Mouse (Mus musculus): ENCODE data around the gene Prkcb. TPM values are rescaled to one million over a fixed set of nuclear protein-coding genes. Genes with fewer than 3 reads are reported as not detected.
"Not testable (repeated sequence)": the region's sequence is repeated elsewhere in the genome, so short reads cannot be mapped to it uniquely, and the experiment has no call there.

Gene Prkcb
- 4.7 and 6.7 TPM in 2 replicates for polyA plus RNA-seq (2016; fragmentation: Nextera tagmentation; extraction: Ambion mirVana)

GRCm38 (mm10) chr7:122288605-122289242 lies at the start of gene Prkcb:
Gene Prkcb, plus strand, starts transcription at chr7:122288751.
- no peaks in the 10 kb centered on the region for H3K36me3 ChIP-seq
- 7% methylated on average over 42 of the region's 42 CpGs for WGBS
- no peak within 1 kb of the TSS for H3K27ac ChIP-seq
- peak within 1 kb of the TSS; percentile 69 for H3K4me3 ChIP-seq (replicated peaks)
- H3K27me3 ChIP-seq = peaks cover 48% of the 10 kb centered on the region
- H3K9me3 ChIP-seq = no peaks in the 10 kb centered on the region
- peak within 1 kb of the TSS; percentile 59 for H3K9ac ChIP-seq (replicated peaks)
- peak; percentile 80 for ATAC-seq (ENCODE audit: insufficient number of reproducible peaks, insufficient read depth, low FRiP score, low TSS enrichment, low read depth)
- peaks cover 25% of the 10 kb centered on the region for H3K4me1 ChIP-seq (replicated peaks)
- H3K4me2 ChIP-seq = peak within 1 kb of the TSS; percentile 97

DNA sequence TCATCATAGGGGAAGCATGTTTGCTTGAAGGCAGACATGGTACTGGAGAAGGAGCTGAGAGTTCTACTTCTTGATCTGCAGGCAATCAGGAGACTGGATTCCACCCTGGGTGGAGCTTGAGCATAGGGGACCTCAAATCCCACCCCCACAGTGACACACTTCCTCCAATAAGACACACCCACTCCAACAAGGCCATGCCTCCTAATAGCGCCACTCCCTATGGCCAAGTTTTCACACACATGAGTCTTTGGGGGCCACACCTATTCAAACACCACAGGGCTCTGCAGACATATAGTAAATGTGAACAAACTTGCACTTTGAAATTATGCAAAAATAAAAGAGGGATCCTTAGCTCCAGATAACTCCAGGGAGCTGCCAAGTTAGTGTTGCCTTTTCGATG lies 49.6 kb upstream of the Prkcb start:
- Histone ChIP-seq H3K27me3 (no peaks in the 10 kb centered on the region), H3K36me3 (no peaks in the 10 kb centered on the region)

GRCm38 (mm10) chr7:122240413-122241119 lies 48.0 kb upstream of the Prkcb start:
- Histone ChIP-seq H3K4me1 (replicated peaks) (no peaks in the 10 kb centered on the region), H3K4me3 (replicated peaks) (no peak overlapping the region), H3K27ac (no peak overlapping the region), H3K27me3 (no peaks in the 10 kb centered on the region), H3K36me3 (no peaks in the 10 kb centered on the region), H3K9me3 (no peaks in the 10 kb centered on the region), H3K9ac (replicated peaks) (no peak overlapping the region), H3K4me2 (no peak overlapping the region)
- ATAC-seq (ENCODE audit: insufficient number of reproducible peaks, insufficient read depth, low FRiP score, low TSS enrichment, low read depth) = no peak
- 86% methylated on average over 6 of the region's 6 CpGs for WGBS

More for the DNA sequence above, 49.6 kb upstream of the Prkcb start:
- no peaks in the 10 kb centered on the region for H3K9me3 ChIP-seq
- no peaks in the 10 kb centered on the region for H3K4me1 ChIP-seq (replicated peaks)
- WGBS = 95% methylated on average over 2 of the region's 2 CpGs
- no peak overlapping the region for H3K4me3 ChIP-seq (replicated peaks)
- H3K9ac ChIP-seq (replicated peaks) = no peak overlapping the region
- ATAC-seq (ENCODE audit: insufficient number of reproducible peaks, insufficient read depth, low FRiP score, low TSS enrichment, low read depth) = no peak
- H3K27ac ChIP-seq = no peak overlapping the region
- no peak overlapping the region for H3K4me2 ChIP-seq

- WGBS = 43% methylated on average over 1 of the region's 1 CpGs
Measured at GRCm38 (mm10) chr7:122242260-122242659, 46.3 kb upstream of the Prkcb start.

DNA sequence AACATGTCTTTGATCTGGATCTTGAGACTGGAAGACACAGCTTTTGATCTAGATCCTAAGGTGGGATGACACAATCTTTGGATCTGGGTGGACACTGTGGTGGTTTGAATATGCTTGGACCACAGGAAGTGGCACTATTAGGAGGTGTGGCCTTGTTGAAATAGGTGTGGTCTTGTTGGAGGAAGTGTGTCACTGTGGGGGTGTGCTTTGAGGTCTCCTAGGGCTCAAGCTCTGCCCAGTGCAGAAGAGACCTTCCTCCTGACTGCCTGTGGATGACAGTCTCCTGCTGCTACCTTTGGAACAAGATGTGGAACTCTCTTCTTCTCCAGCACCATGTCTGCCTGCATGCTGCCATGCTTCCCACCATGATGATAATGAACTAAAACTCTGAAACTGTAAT lies 45.8 kb upstream of the Prkcb start:
- ATAC-seq (ENCODE audit: insufficient number of reproducible peaks, insufficient read depth, low FRiP score, low TSS enrichment, low read depth); H3K4me3 ChIP-seq (replicated peaks): not testable (repeated sequence)

More at GRCm38 (mm10) chr7:122242260-122242659, 46.3 kb upstream of the Prkcb start:
- H3K4me2 ChIP-seq = no peak overlapping the region
- no peak for ATAC-seq (ENCODE audit: insufficient number of reproducible peaks, insufficient read depth, low FRiP score, low TSS enrichment, low read depth)
- no peaks in the 10 kb centered on the region for H3K9me3 ChIP-seq
- no peak overlapping the region for H3K4me3 ChIP-seq (replicated peaks)
- H3K4me1 ChIP-seq (replicated peaks) = no peaks in the 10 kb centered on the region
- H3K27ac ChIP-seq = no peak overlapping the region
- no peaks in the 10 kb centered on the region for H3K36me3 ChIP-seq
- H3K9ac ChIP-seq (replicated peaks) = no peak overlapping the region
- H3K27me3 ChIP-seq = no peaks in the 10 kb centered on the region

GRCm38 (mm10) chr7:122244166-122244565 lies 44.4 kb upstream of the Prkcb start:
- Histone ChIP-seq H3K4me2 (no peak overlapping the region), H3K27me3 (no peaks in the 10 kb centered on the region), H3K9ac (replicated peaks) (no peak overlapping the region), H3K36me3 (no peaks in the 10 kb centered on the region), H3K4me3 (replicated peaks) (no peak overlapping the region), H3K9me3 (no peaks in the 10 kb centered on the region), H3K27ac (no peak overlapping the region), H3K4me1 (replicated peaks) (no peaks in the 10 kb centered on the region)
- ATAC-seq (ENCODE audit: insufficient number of reproducible peaks, insufficient read depth, low FRiP score, low TSS enrichment, low read depth) = no peak
- 55% methylated on average over 7 of the region's 7 CpGs for WGBS

More for the DNA sequence above, 45.8 kb upstream of the Prkcb start:
- H3K4me2 ChIP-seq; H3K36me3 ChIP-seq; H3K4me1 ChIP-seq (replicated peaks); H3K27me3 ChIP-seq; H3K9ac ChIP-seq (replicated peaks); H3K27ac ChIP-seq; H3K9me3 ChIP-seq: not testable (repeated sequence)

GRCm38 (mm10) chr7:122244584-122244983 lies 44.0 kb upstream of the Prkcb start:
- 75% methylated on average over 8 of the region's 8 CpGs for WGBS
- H3K4me2 ChIP-seq = no peak overlapping the region
- H3K27ac ChIP-seq = no peak overlapping the region
- no peak overlapping the region for H3K4me3 ChIP-seq (replicated peaks)
- H3K9me3 ChIP-seq = no peaks in the 10 kb centered on the region
- no peaks in the 10 kb centered on the region for H3K36me3 ChIP-seq
- no peak for ATAC-seq (ENCODE audit: insufficient number of reproducible peaks, insufficient read depth, low FRiP score, low TSS enrichment, low read depth)
- 0 out of 2 replicates have a peak, but pooled peaks cover 2% of the 10 kb centered on the region for H3K27me3 ChIP-seq
- no peak overlapping the region for H3K9ac ChIP-seq (replicated peaks)
- no peaks in the 10 kb centered on the region for H3K4me1 ChIP-seq (replicated peaks)

GRCm38 (mm10) chr7:122245976-122246375 lies 42.6 kb upstream of the Prkcb start:
- WGBS = 45% methylated on average over 4 of the region's 5 CpGs
- no peaks in the 10 kb centered on the region for H3K9me3 ChIP-seq
- no peak for ATAC-seq (ENCODE audit: insufficient number of reproducible peaks, insufficient read depth, low FRiP score, low TSS enrichment, low read depth)
- no peaks in the 10 kb centered on the region for H3K4me1 ChIP-seq (replicated peaks)
- H3K4me2 ChIP-seq = no peak overlapping the region
- H3K27me3 ChIP-seq = 0 out of 2 replicates have a peak, but pooled peaks cover 3% of the 10 kb centered on the region
- H3K9ac ChIP-seq (replicated peaks) = no peak overlapping the region
- H3K4me3 ChIP-seq (replicated peaks) = no peak overlapping the region
- no peak overlapping the region for H3K27ac ChIP-seq
- H3K36me3 ChIP-seq = no peaks in the 10 kb centered on the region

DNA sequence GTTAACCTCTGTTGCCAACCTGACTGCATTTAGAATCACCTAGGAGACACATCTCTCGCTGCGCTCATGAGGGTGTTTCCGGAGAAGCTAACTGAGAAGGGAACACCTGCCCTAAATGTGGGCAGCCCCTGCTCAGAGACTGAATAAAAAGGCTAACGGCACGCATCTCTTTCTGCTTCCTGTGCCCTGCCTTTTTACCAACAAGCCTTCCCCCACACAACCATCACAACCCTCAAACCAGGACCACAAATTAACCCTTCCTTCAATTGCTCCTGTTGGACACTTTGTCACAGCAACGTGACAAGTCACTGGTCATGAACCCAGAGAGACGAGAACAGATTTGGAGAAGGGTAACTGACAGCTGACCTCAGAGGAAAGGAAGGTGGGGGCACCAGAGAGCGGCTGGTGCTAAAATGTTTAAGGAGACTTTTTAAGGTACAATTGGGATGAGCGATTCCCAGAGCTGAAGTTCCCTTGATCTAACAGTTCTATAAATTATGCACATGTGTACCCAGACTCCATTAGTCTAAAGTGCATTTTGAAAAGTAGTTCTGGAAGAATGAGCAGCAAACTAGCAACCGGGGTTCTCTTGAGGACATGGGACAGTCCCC lies 41.2 kb upstream of the Prkcb start:
- Histone ChIP-seq H3K27ac (no peak overlapping the region), H3K4me3 (replicated peaks) (no peak overlapping the region), H3K27me3 (0 out of 2 replicates have a peak, but pooled peaks cover 3% of the 10 kb centered on the region), H3K9me3 (no peaks in the 10 kb centered on the region), H3K4me1 (replicated peaks) (no peaks in the 10 kb centered on the region), H3K36me3 (no peaks in the 10 kb centered on the region), H3K9ac (replicated peaks) (no peak overlapping the region), H3K4me2 (no peak overlapping the region)
- ATAC-seq (ENCODE audit: insufficient number of reproducible peaks, insufficient read depth, low FRiP score, low TSS enrichment, low read depth) = no peak
- 73% methylated on average over 10 of the region's 10 CpGs for WGBS

- 88% methylated on average over 9 of the region's 9 CpGs for WGBS
- H3K4me3 ChIP-seq (replicated peaks) = no peak overlapping the region
- H3K4me2 ChIP-seq = no peak overlapping the region
- H3K4me1 ChIP-seq (replicated peaks) = no peaks in the 10 kb centered on the region
- ATAC-seq (ENCODE audit: insufficient number of reproducible peaks, insufficient read depth, low FRiP score, low TSS enrichment, low read depth) = no peak
- 0 out of 2 replicates have a peak, but pooled peaks cover 3% of the 10 kb centered on the region for H3K27me3 ChIP-seq
- H3K27ac ChIP-seq = no peak overlapping the region
- H3K9ac ChIP-seq (replicated peaks) = no peak overlapping the region
- no peaks in the 10 kb centered on the region for H3K36me3 ChIP-seq
- H3K9me3 ChIP-seq = no peaks in the 10 kb centered on the region
Measured at GRCm38 (mm10) chr7:122249321-122249821, 39.2 kb upstream of the Prkcb start.

All from limb, embryonic 12.5 days (tissue).